Mouse (Mus musculus): ENCODE results near the gene Gm10300. TPM values are rescaled to one million over a fixed set of nuclear protein-coding genes. Genes with fewer than 3 reads are reported as not detected.

Gene Gm10300
- polyA plus RNA-seq, 1 experiment, result 0.24 TPM

- no peak overlapping the region for H3K27ac ChIP-seq (ENCODE audit: insufficient read depth, low read depth, low read length)
- H3K4me3 ChIP-seq (ENCODE audit: insufficient read depth, low read length), result no peak overlapping the region
- peaks cover 21% of the 10 kb centered on the region for H3K4me1 ChIP-seq (ENCODE audit: control insufficient read depth, insufficient read depth, low read length)
- no peak for TF ChIP-seq POLR2A (IDR thresholded peaks at IDR 0.05; ENCODE audit: borderline replicate concordance, low read depth, low read length)
- TF ChIP-seq CTCF (IDR thresholded peaks at IDR 0.05; ENCODE audit: low read depth, low read length), result no peak
Observed at GRCm38 (mm10) chr4:132066101-132066773, 8.3 kb upstream of the Gm10300 start.

- Histone ChIP-seq H3K27ac (ENCODE audit: insufficient read depth, low read depth, low read length) (no peak overlapping the region), H3K4me3 (ENCODE audit: insufficient read depth, low read length) (no peak overlapping the region), H3K4me1 (ENCODE audit: control insufficient read depth, insufficient read depth, low read length) (peaks cover 18% of the 10 kb centered on the region)
- TF ChIP-seq POLR2A (IDR thresholded peaks at IDR 0.05; ENCODE audit: borderline replicate concordance, low read depth, low read length), result no peak
- no peak for TF ChIP-seq CTCF (IDR thresholded peaks at IDR 0.05; ENCODE audit: low read depth, low read length)
Observed at GRCm38 (mm10) chr4:132067112-132067937, 7.2 kb upstream of the Gm10300 start.

GRCm38 (mm10) chr4:132067938-132068235, 6.6 kb upstream of the Gm10300 start:
- H3K27ac ChIP-seq (ENCODE audit: insufficient read depth, low read depth, low read length), result no peak overlapping the region
- no peak for TF ChIP-seq POLR2A (IDR thresholded peaks at IDR 0.05; ENCODE audit: borderline replicate concordance, low read depth, low read length)
- TF ChIP-seq CTCF (IDR thresholded peaks at IDR 0.05; ENCODE audit: low read depth, low read length), result no peak
- H3K4me1 ChIP-seq (ENCODE audit: control insufficient read depth, insufficient read depth, low read length), result peaks cover 18% of the 10 kb centered on the region
- no peak overlapping the region for H3K4me3 ChIP-seq (ENCODE audit: insufficient read depth, low read length)

GRCm38 (mm10) chr4:132071674-132072073, 2.8 kb upstream of the Gm10300 start:
- Histone ChIP-seq H3K4me1 (ENCODE audit: control insufficient read depth, insufficient read depth, low read length) (peaks cover 23% of the 10 kb centered on the region), H3K4me3 (ENCODE audit: insufficient read depth, low read length) (no peak overlapping the region), H3K27ac (ENCODE audit: insufficient read depth, low read depth, low read length) (no peak overlapping the region)
- TF ChIP-seq POLR2A (IDR thresholded peaks at IDR 0.05; ENCODE audit: borderline replicate concordance, low read depth, low read length), result no peak
- TF ChIP-seq CTCF (IDR thresholded peaks at IDR 0.05; ENCODE audit: low read depth, low read length), result no peak

- no peak for TF ChIP-seq CTCF (IDR thresholded peaks at IDR 0.05; ENCODE audit: low read depth, low read length)
- TF ChIP-seq POLR2A (IDR thresholded peaks at IDR 0.05; ENCODE audit: borderline replicate concordance, low read depth, low read length), result no peak
- peaks cover 27% of the 10 kb centered on the region for H3K4me1 ChIP-seq (ENCODE audit: control insufficient read depth, insufficient read depth, low read length)
- no peak overlapping the region for H3K4me3 ChIP-seq (ENCODE audit: insufficient read depth, low read length)
- no peak overlapping the region for H3K27ac ChIP-seq (ENCODE audit: insufficient read depth, low read depth, low read length)
Observed at GRCm38 (mm10) chr4:132072156-132072555, 2.3 kb upstream of the Gm10300 start.

- TF ChIP-seq CTCF (IDR thresholded peaks at IDR 0.05; ENCODE audit: low read depth, low read length) (no peak), POLR2A (IDR thresholded peaks at IDR 0.05; ENCODE audit: borderline replicate concordance, low read depth, low read length) (no peak)
- Histone ChIP-seq H3K27ac (ENCODE audit: insufficient read depth, low read depth, low read length) (no peak overlapping the region), H3K4me1 (ENCODE audit: control insufficient read depth, insufficient read depth, low read length) (peaks cover 34% of the 10 kb centered on the region), H3K4me3 (ENCODE audit: insufficient read depth, low read length) (peak overlapping the region; percentile 31)
Observed at GRCm38 (mm10) chr4:132072946-132073345, 1.6 kb upstream of the Gm10300 start.

- H3K4me3 ChIP-seq (ENCODE audit: insufficient read depth, low read length), result peak within 1 kb of the TSS; percentile 93
- H3K4me1 ChIP-seq (ENCODE audit: control insufficient read depth, insufficient read depth, low read length), result peaks cover 43% of the 10 kb centered on the region
- no peak for TF ChIP-seq POLR2A (IDR thresholded peaks at IDR 0.05; ENCODE audit: borderline replicate concordance, low read depth, low read length)
- no peak for TF ChIP-seq CTCF (IDR thresholded peaks at IDR 0.05; ENCODE audit: low read depth, low read length)
- H3K27ac ChIP-seq (ENCODE audit: insufficient read depth, low read depth, low read length), result peak within 1 kb of the TSS; percentile 82
Observed at GRCm38 (mm10) chr4:132074933-132075769, 654 bp downstream of the Gm10300 start, which contains the start of gene Epb41. Gene Epb41 (minus strand): TSS chr4:132075321.

- TF ChIP-seq POLR2A (IDR thresholded peaks at IDR 0.05; ENCODE audit: borderline replicate concordance, low read depth, low read length) (no peak), CTCF (IDR thresholded peaks at IDR 0.05; ENCODE audit: low read depth, low read length) (no peak)
- H3K4me3 ChIP-seq (ENCODE audit: insufficient read depth, low read length), result peak overlapping the region; percentile 93
- H3K4me1 ChIP-seq (ENCODE audit: control insufficient read depth, insufficient read depth, low read length), result peaks cover 43% of the 10 kb centered on the region
- peak overlapping the region; percentile 53 for H3K27ac ChIP-seq (ENCODE audit: insufficient read depth, low read depth, low read length)
Observed at GRCm38 (mm10) chr4:132075796-132076195, 1.3 kb downstream of the Gm10300 start.

- Histone ChIP-seq H3K4me3 (ENCODE audit: insufficient read depth, low read length) (peak overlapping the region; percentile 19; the same call in 1 of the 2 replicates), H3K4me1 (ENCODE audit: control insufficient read depth, insufficient read depth, low read length) (peaks cover 43% of the 10 kb centered on the region), H3K27ac (ENCODE audit: insufficient read depth, low read depth, low read length) (peak overlapping the region; percentile 53)
- TF ChIP-seq CTCF (IDR thresholded peaks at IDR 0.05; ENCODE audit: low read depth, low read length), result no peak
Observed at GRCm38 (mm10) chr4:132076480-132077405, 2.2 kb downstream of the Gm10300 start.

Data from bone marrow macrophage, adult 2 months (primary cell).